ENCODE assay signal across 22 mouse cellular contexts in the genomic region with DNA sequence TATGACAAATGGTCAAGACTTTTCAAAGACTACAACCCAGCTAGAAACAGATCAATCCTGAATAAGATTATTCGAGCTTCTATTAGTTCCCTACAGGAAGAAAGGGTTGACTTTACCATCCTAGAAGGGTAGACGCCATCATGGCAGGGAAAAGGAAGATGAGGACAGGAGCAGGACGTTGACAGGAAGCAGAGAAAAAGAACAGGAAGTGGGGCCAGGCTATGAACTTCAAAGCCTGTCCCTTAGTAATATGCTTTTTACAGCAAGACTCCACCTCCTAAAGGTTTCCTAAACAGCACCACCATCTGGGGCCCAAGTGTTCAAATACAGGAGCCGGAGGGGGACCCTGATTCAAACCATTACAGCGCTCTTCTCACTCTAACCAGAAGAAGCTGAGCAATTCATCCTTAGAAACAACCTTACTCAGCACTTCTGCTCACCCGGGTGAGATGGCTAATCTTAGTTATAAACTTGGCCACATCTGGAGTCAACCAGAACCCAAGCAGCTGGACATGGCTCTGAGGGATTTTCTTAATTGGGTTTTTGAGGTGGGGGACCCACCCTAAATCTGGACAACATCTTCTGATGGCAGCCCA.
DNase-seq lines count a peak whose midpoint lies in the region; ATAC-seq and TF ChIP-seq lines count a peak whose summit lies in the region.
"Had no signal": no experiment of that assay in that cellular context is flagged by ENCODE, and none has a peak within 500 bp of the region (broad histone marks: within the 10 kb centered on the region; RNA-seq: fewer than 3 reads in every experiment).

No protein-coding gene starts in this region.

- no peak overlapping the region; the same call in 1 of the 2 replicates for H3K4me2 ChIP-seq in CH12.LX (ENCODE audit: insufficient read depth, low read depth, poor library complexity, severe bottlenecking)
- no peak overlapping the region for H3K4me2 ChIP-seq in forebrain, embryonic 14.5 days (ENCODE audit: low read length)
- H3K4me2 ChIP-seq in hindbrain, embryonic 16.5 days (ENCODE audit: low read length) = no peak overlapping the region
- H3K4me2 ChIP-seq: embryonic facial prominence, embryonic 12.5 days; forebrain, embryonic 13.5 days had no signal

- in situ Hi-C loops in CH12.LX (cut with MboI; ENCODE audit: low pct_ligation_motif_present, low pct_unique_long_range_greater_than_20kb, low sequenced_read_pairs) = no loop called here

- no peak overlapping the region for H3K9ac ChIP-seq in CH12.LX (ENCODE audit: insufficient read depth, low read depth)
- H3K9ac ChIP-seq in MEL (ENCODE audit: control insufficient read depth, low read depth, low read length, poor library complexity, severe bottlenecking) = no peak overlapping the region
- H3K9ac ChIP-seq in forebrain, embryonic 14.5 days (ENCODE audit: low read length) = no peak overlapping the region
- no peak overlapping the region for H3K9ac ChIP-seq in hindbrain, embryonic 16.5 days (ENCODE audit: low read depth, low read length)
- H3K9ac ChIP-seq: embryonic facial prominence, embryonic 12.5 days; forebrain, embryonic 13.5 days had no signal

- H3K27me3 ChIP-seq in CH12.LX (replicated peaks) (no peaks in the 10 kb centered on the region), MEL (ENCODE audit: control insufficient read depth in 1 of 2, insufficient read depth in 2 of 2, low read length in 2 of 2) (no peaks in the 10 kb centered on the region)
- no peaks in the 10 kb centered on the region for H3K27me3 ChIP-seq in forebrain, embryonic 14.5 days (replicated peaks; ENCODE audit: control insufficient read depth, insufficient read depth, low read length)
- H3K27me3 ChIP-seq in hindbrain, embryonic 16.5 days (replicated peaks; ENCODE audit: control insufficient read depth, insufficient read depth, low read length) = no peaks in the 10 kb centered on the region
- H3K27me3 ChIP-seq: embryonic facial prominence, embryonic 12.5 days; forebrain, embryonic 13.5 days had no signal

- H3K27ac ChIP-seq in CH12.LX (ENCODE audit: insufficient read depth, low read depth) (no peak overlapping the region), MEL (ENCODE audit: control insufficient read depth, low read depth, low read length) (no peak overlapping the region)
- H3K27ac ChIP-seq in forebrain, embryonic 14.5 days (ENCODE audit: low read depth, low read length) = no peak overlapping the region
- H3K27ac ChIP-seq in hindbrain, embryonic 16.5 days (ENCODE audit: low read depth, low read length) = no peak overlapping the region
- H3K27ac ChIP-seq: embryonic facial prominence, embryonic 10.5 days; embryonic facial prominence, embryonic 12.5 days; forebrain, embryonic 13.5 days had no signal

- H3K4me3 ChIP-seq in CH12.LX (replicated peaks in 1 of 3; ENCODE audit: low read depth in 2 of 3, low read length in 2 of 3, poor library complexity in 1 of 3) (no peak overlapping the region), MEL (ENCODE audit: control insufficient read depth in 1 of 2, insufficient read depth in 1 of 2, low read depth in 2 of 2, low read length in 2 of 2) (no peak overlapping the region)
- no peak overlapping the region for H3K4me3 ChIP-seq in forebrain, embryonic 14.5 days (ENCODE audit: low read depth, low read length)
- H3K4me3 ChIP-seq in hindbrain, embryonic 16.5 days (ENCODE audit: low read length) = no peak overlapping the region
- H3K4me3 ChIP-seq: embryonic facial prominence, embryonic 10.5 days; embryonic facial prominence, embryonic 12.5 days; forebrain, embryonic 13.5 days had no signal

- no peaks in the 10 kb centered on the region for H3K9me3 ChIP-seq in CH12.LX (replicated peaks; ENCODE audit: low read length)
- no peaks in the 10 kb centered on the region for H3K9me3 ChIP-seq in MEL (replicated peaks; ENCODE audit: insufficient read depth, low read length)
- no peaks in the 10 kb centered on the region for H3K9me3 ChIP-seq in forebrain, embryonic 14.5 days (replicated peaks; ENCODE audit: control insufficient read depth, low read length)
- no peaks in the 10 kb centered on the region for H3K9me3 ChIP-seq in hindbrain, embryonic 16.5 days (ENCODE audit: control insufficient read depth, low read length)
- H3K9me3 ChIP-seq: embryonic facial prominence, embryonic 10.5 days; embryonic facial prominence, embryonic 12.5 days; forebrain, embryonic 13.5 days; G1E had no signal

- H3K4me1 ChIP-seq in CH12.LX (ENCODE audit: control insufficient read depth in 1 of 2, insufficient read depth in 2 of 2) (peaks cover 0 to 5% of the 10 kb centered on the region in 2 experiments; a peak in 1 of 4 replicates), MEL (ENCODE audit: control insufficient read depth in 1 of 2, insufficient read depth in 2 of 2, low read length in 2 of 2) (peaks cover 0 to 14% of the 10 kb centered on the region in 2 experiments; a peak in 2 of 4 replicates)
- H3K4me1 ChIP-seq in forebrain, embryonic 14.5 days (ENCODE audit: control insufficient read depth, insufficient read depth, low read length) = no peaks in the 10 kb centered on the region
- H3K4me1 ChIP-seq in hindbrain, embryonic 16.5 days (ENCODE audit: control insufficient read depth, insufficient read depth, low read depth, low read length) = no peaks in the 10 kb centered on the region
- H3K4me1 ChIP-seq: embryonic facial prominence, embryonic 10.5 days; embryonic facial prominence, embryonic 12.5 days; forebrain, embryonic 13.5 days had no signal

- TF ChIP-seq POLR2A in CH12.LX (IDR thresholded peaks at IDR 0.05; ENCODE audit: low read depth, low read length) (no peak), MEL (IDR thresholded peaks at IDR 0.05; ENCODE audit: control insufficient read depth in 1 of 2, insufficient read depth in 1 of 2, low read depth in 1 of 2, low read length in 2 of 2, poor library complexity in 1 of 2) (no peak)

- peak; percentile 34 for DNase-seq in heart, adult 11 months
- no peak for DNase-seq in heart, adult 9 months (ENCODE audit: low spot score in 2 of 2)
- DNase-seq in CH12.LX (ENCODE audit: extremely low read depth) (no peak), MEL (ENCODE audit: low read depth, low spot score) (no peak)
- no peak for DNase-seq in lung, postnatal 36 days
- no peak for DNase-seq in forebrain, embryonic 14.5 days (ENCODE audit: low spot score)
- DNase-seq: adrenal gland, adult 2 months; adrenal gland, postnatal 10 days; adrenal gland, postnatal 25 days; cerebellum, adult 11 months; cerebellum, adult 18-20 months; cerebellum, adult 8-10 months; cerebellum, adult 9-11 months; cerebellum, postnatal 14 days; cerebellum, postnatal 36 days had no signal

- H3K36me3 ChIP-seq in CH12.LX (replicated peaks in 1 of 2; ENCODE audit: control insufficient read depth in 1 of 2, insufficient read depth in 1 of 2, low read length in 1 of 2) = no peaks in the 10 kb centered on the region
- peaks cover 0 to 7% of the 10 kb centered on the region in 2 experiments; a peak in 2 of 4 replicates for H3K36me3 ChIP-seq in MEL (ENCODE audit: control insufficient read depth in 1 of 2, insufficient read depth in 2 of 2, low read length in 2 of 2)
- H3K36me3 ChIP-seq in forebrain, embryonic 14.5 days (ENCODE audit: control insufficient read depth, insufficient read depth, low read length) = no peaks in the 10 kb centered on the region
- no peaks in the 10 kb centered on the region for H3K36me3 ChIP-seq in hindbrain, embryonic 16.5 days (ENCODE audit: control insufficient read depth, insufficient read depth, low read length)
- H3K36me3 ChIP-seq: embryonic facial prominence, embryonic 10.5 days; embryonic facial prominence, embryonic 12.5 days; G1E had no signal

- TF ChIP-seq CTCF in CH12.LX (conservative IDR thresholded peaks at IDR 0.05 in 1 of 2, IDR thresholded peaks at IDR 0.05 in 1 of 2; ENCODE audit: low read depth in 2 of 2, low read length in 2 of 2) = no peak
- TF ChIP-seq CTCF in MEL (IDR thresholded peaks at IDR 0.05 in 2 of 3, conservative IDR thresholded peaks at IDR 0.05 in 1 of 3; ENCODE audit: control insufficient read depth in 1 of 3, insufficient read depth in 1 of 3, low read depth in 2 of 3, low read length in 3 of 3, poor library complexity in 1 of 3, severe bottlenecking in 1 of 3) = no peak

- ATAC-seq in inflammation-experienced regulatory T-cells, adult 6 months = peak; percentile 43
- no peak for ATAC-seq in forebrain, embryonic 14.5 days
- no peak for ATAC-seq in hindbrain, embryonic 16.5 days
- ATAC-seq: forebrain, embryonic 13.5 days; forebrain, embryonic 16.5 days had no signal

- dilution Hi-C loops in CH12.LX (cut with MboI; ENCODE audit: extremely low pct_ligation_motif_present, extremely low pct_unique_long_range_greater_than_20kb, low sequenced_read_pairs) = no loop called here

- TF ChIP-seq EP300 in CH12.LX (IDR thresholded peaks at IDR 0.05; ENCODE audit: low read length) (no peak), MEL (IDR thresholded peaks at IDR 0.05; ENCODE audit: low read depth in 1 of 2, low read length in 2 of 2) (no peak)

- H3K79me2 ChIP-seq in CH12.LX (replicated peaks; ENCODE audit: control insufficient read depth, extremely low read depth, insufficient read depth, poor library complexity, severe bottlenecking) (no peaks in the 10 kb centered on the region), MEL (ENCODE audit: control insufficient read depth, insufficient read depth, low read length, poor library complexity) (no peaks in the 10 kb centered on the region)

- 89% methylated on average over 6 of the region's 6 CpGs for WGBS in forebrain, embryonic 14.5 days
- 87% methylated on average over 6 of the region's 6 CpGs for WGBS in hindbrain, embryonic 16.5 days

- TF ChIP-seq RAD21 in CH12.LX (IDR thresholded peaks at IDR 0.05; ENCODE audit: low read depth, low read length) = no peak
- no peak for TF ChIP-seq RAD21 in MEL (IDR thresholded peaks at IDR 0.05; ENCODE audit: low read depth, low read length)

TF ChIP-seq in CH12.LX, 34 proteins besides CTCF, POLR2A, EP300 and RAD21 (continues in another document):
- TF ChIP-seq SMC3 (IDR thresholded peaks at IDR 0.05; ENCODE audit: low read depth, low read length) (no peak), CHD1 (IDR thresholded peaks at IDR 0.05; ENCODE audit: low read depth, low read length) (no peak), PAX5 (IDR thresholded peaks at IDR 0.05; ENCODE audit: low read length) (no peak), MAFK (IDR thresholded peaks at IDR 0.05; ENCODE audit: insufficient replicate concordance, low read length) (peak; percentile 70; the same call in 1 of the 2 replicates), ELF1 (IDR thresholded peaks at IDR 0.05; ENCODE audit: low read depth, low read length) (0 out of 2 replicates have a peak, but pooled peaks have one; percentile 10), ZMIZ1 (IDR thresholded peaks at IDR 0.05; ENCODE audit: low read depth, low read length) (no peak)

TF ChIP-seq in MEL, 35 proteins besides CTCF, POLR2A, EP300 and RAD21 (continues in another document):
- TF ChIP-seq MAFK (IDR thresholded peaks at IDR 0.05; ENCODE audit: borderline replicate concordance, low read depth, low read length) = peak; percentile 58; the same call in 1 of the 2 replicates
- no peak for TF ChIP-seq MYC (IDR thresholded peaks at IDR 0.05; ENCODE audit: low read depth, low read length)
- TF ChIP-seq POLR2AphosphoS5 (IDR thresholded peaks at IDR 0.05; ENCODE audit: borderline replicate concordance, low read depth, low read length) = no peak
- TF ChIP-seq POLR2AphosphoS2 (IDR thresholded peaks at IDR 0.05; ENCODE audit: low read length) = no peak
- no peak for TF ChIP-seq SMC3 (IDR thresholded peaks at IDR 0.05; ENCODE audit: low read depth, low read length)
- TF ChIP-seq GABPA (IDR thresholded peaks at IDR 0.05; ENCODE audit: low read depth, low read length) = no peak
